Mouse (Mus musculus) CH12.LX (cell line): Measurements from ENCODE around the gene Tssk6.

Experiments
- CHD2 ChIP-seq: IDR thresholded peaks from 2 replicates; pipeline ENCODE4 v1.6.1; 2011; ENCODE audit warnings: low read length, improper control_type of control experiment
- CTCF ChIP-seq, 2 experiments: IDR thresholded peaks in 1 of 2; conservative IDR thresholded peaks in 1 of 2; 2 replicates each; pipeline ENCODE4 v1.5.1; 2011 to 2012; ENCODE audit warnings: low read depth in 2 of 2, low read length in 2 of 2, improper control_type of control experiment in 1 of 2, inconsistent platforms in 1 of 2, mild to moderate bottlenecking in 1 of 2, moderate library complexity in 1 of 2
- EP300 ChIP-seq: IDR thresholded peaks from 2 replicates; pipeline ENCODE4 v1.6.1; 2011; ENCODE audit warnings: low read length, improper control_type of control experiment
- KAT2A ChIP-seq: IDR thresholded peaks from 2 replicates; pipeline ENCODE4 v1.6.1; 2012; ENCODE audit warnings: low read length, improper control_type of control experiment, inconsistent platforms; ENCODE audit not compliant: insufficient replicate concordance
- NRF1 ChIP-seq: IDR thresholded peaks from 2 replicates; pipeline ENCODE4 v1.6.1; 2014; ENCODE audit warnings: low read depth, mild to moderate bottlenecking, inconsistent platforms, low read length, improper control_type of control experiment, moderate library complexity

GRCm38 (mm10) chr8:69876967-69877366 lies 25.0 kb upstream of the Tssk6 start:
- TF ChIP-seq CHD2 (no peak), KAT2A (no peak), CTCF (conservative IDR thresholded peaks at IDR 0.05 in 1 of 2, IDR thresholded peaks at IDR 0.05 in 1 of 2; ENCODE audit: low read depth in 2 of 2, low read length in 2 of 2) (no peak), NRF1 (no peak), EP300 (no peak)
